Mouse (Mus musculus) stomach, embryonic 16.5 days (tissue): ENCODE results near the gene Slc25a45. TPM values are rescaled to one million over a fixed set of nuclear protein-coding genes. Genes with fewer than 3 reads are reported as not detected.
A peak's percentile ranks its signal among the peaks of the same experiment; 100 is the strongest.

Source experiments
- ATAC-seq: fragments of 200-750 bp; cut with Nextera tagmentation; 2 replicates; pipeline ENCODE4 v1.8.0; 2017; ENCODE audit warnings: moderate number of reproducible peaks, moderate TSS enrichment; ENCODE audit not compliant: insufficient read depth, low FRiP score
- H3K27ac ChIP-seq: fragments of 300-500 bp; sonication (generic); 2 replicates; pipeline ENCODE4 v1.5.1; 2014; ENCODE audit warnings: low read length
- H3K27me3 ChIP-seq: fragments of 300-500 bp; sonication (generic); 2 replicates; pipeline ENCODE4 v1.6.1; 2014; ENCODE audit warnings: low read length, control low read depth, mixed read lengths; ENCODE audit not compliant: control insufficient read depth, insufficient read depth
- H3K36me3 ChIP-seq: fragments of 300-500 bp; sonication (generic); 2 replicates; pipeline ENCODE4 v1.6.1; 2014; ENCODE audit warnings: low read length; ENCODE audit not compliant: control insufficient read depth, insufficient read depth
- H3K4me1 ChIP-seq: fragments of 300-500 bp; sonication (generic); 2 replicates; pipeline ENCODE4 v1.6.1; 2014; ENCODE audit warnings: low read length, control low read depth, mixed read lengths; ENCODE audit not compliant: control insufficient read depth, insufficient read depth
- H3K4me2 ChIP-seq: fragments of 300-500 bp; sonication (generic); 2 replicates; pipeline ENCODE4 v1.6.1; 2014; ENCODE audit warnings: low read depth, low read length, mixed read lengths
- H3K4me3 ChIP-seq: fragments of 300-500 bp; sonication (generic); replicated peaks from 2 replicates; pipeline ENCODE4 v1.5.1; 2014; ENCODE audit warnings: mild to moderate bottlenecking, low read length
- H3K9ac ChIP-seq: fragments of 300-500 bp; sonication (generic); 2 replicates; pipeline ENCODE4 v1.6.1; 2014; ENCODE audit warnings: low read length
- H3K9me3 ChIP-seq: fragments of 300-500 bp; sonication (generic); replicated peaks from 2 replicates; pipeline ENCODE4 v1.6.1; 2016; ENCODE audit warnings: low read length, control low read depth; ENCODE audit not compliant: control insufficient read depth
- WGBS: fragments of 180-500 bp; shearing (Covaris S2); extraction: QIAGEN DNeasy Blood & Tissue Kit; methylation state at CpG from one replicate; pipeline ENCODE4 v1.1.7; 2014; 5-methylcytosine and 5-hydroxymethylcytosine counted together
- polyA plus RNA-seq: library from polyadenylated mRNA; unstranded; fragments of >200 nt; fragmentation: Nextera tagmentation; extraction: Ambion mirVana; gene quantifications from 2 replicates; pipeline ENCODE4 v1.2.1, GENCODE M21; 2015

Slc25a45 gene
- polyA plus RNA-seq, 1 experiment from 2014 or later: 5.1 TPM

- Histone ChIP-seq H3K4me2 (peak overlapping the region; percentile 97; the same call in 1 of the 2 replicates), H3K4me3 (peak overlapping the region; percentile 1), H3K4me1 (peaks cover 26% of the 10 kb centered on the region), H3K36me3 (peaks cover 7% of the 10 kb centered on the region; the same call in 1 of the 2 replicates), H3K9me3 (no peaks in the 10 kb centered on the region), H3K27me3 (0 out of 2 replicates have a peak, but pooled peaks cover 3% of the 10 kb centered on the region), H3K9ac (peak overlapping the region; percentile 18; the same call in 1 of the 2 replicates), H3K27ac (0 out of 2 replicates have a peak overlapping the region, but pooled peaks have one; percentile 9)
- no peak for ATAC-seq
- 21% methylated on average over 9 of the region's 9 CpGs for WGBS
Observed at GRCm38 (mm10) chr19:5921715-5922114, 44.1 kb downstream of the Slc25a45 start.

GRCm38 (mm10) chr19:5922119-5922942, 44.7 kb downstream of the Slc25a45 start:
- WGBS: 60% methylated on average over 15 of the region's 15 CpGs
- peak overlapping the region; percentile 48 for H3K27ac ChIP-seq
- peak overlapping the region; percentile 97 for H3K4me2 ChIP-seq
- 0 out of 2 replicates have a peak, but pooled peaks cover 3% of the 10 kb centered on the region for H3K27me3 ChIP-seq
- peaks cover 4% of the 10 kb centered on the region; the same call in 1 of the 2 replicates for H3K36me3 ChIP-seq
- no peaks in the 10 kb centered on the region for H3K9me3 ChIP-seq
- H3K4me1 ChIP-seq: peaks cover 26% of the 10 kb centered on the region
- H3K4me3 ChIP-seq: peak overlapping the region; percentile 2
- no peak for ATAC-seq
- H3K9ac ChIP-seq: peak overlapping the region; percentile 18

GRCm38 (mm10) chr19:5922963-5923362, 45.4 kb downstream of the Slc25a45 start:
- Histone ChIP-seq H3K36me3 (no peaks in the 10 kb centered on the region), H3K9ac (peak overlapping the region; percentile 18), H3K4me2 (peak overlapping the region; percentile 97), H3K9me3 (no peaks in the 10 kb centered on the region), H3K27ac (no peak overlapping the region), H3K27me3 (0 out of 2 replicates have a peak, but pooled peaks cover 3% of the 10 kb centered on the region), H3K4me3 (peak overlapping the region; percentile 63), H3K4me1 (peaks cover 26% of the 10 kb centered on the region)
- WGBS: 92% methylated on average over 3 of the region's 3 CpGs
- ATAC-seq: no peak

GRCm38 (mm10) chr19:5923990-5924712, 46.5 kb downstream of the Slc25a45 start:
- peak; percentile 74 for ATAC-seq
- Histone ChIP-seq H3K27ac (peak overlapping the region; percentile 89), H3K27me3 (0 out of 2 replicates have a peak, but pooled peaks cover 3% of the 10 kb centered on the region), H3K4me3 (peak overlapping the region; percentile 63), H3K4me2 (peak overlapping the region; percentile 97), H3K4me1 (peaks cover 26% of the 10 kb centered on the region), H3K36me3 (no peaks in the 10 kb centered on the region), H3K9ac (peak overlapping the region; percentile 74), H3K9me3 (no peaks in the 10 kb centered on the region)
- WGBS: under 1% methylated on average over 38 of the region's 38 CpGs

GRCm38 (mm10) chr19:5924713-5925093, 47.1 kb downstream of the Slc25a45 start, which contains the start of gene Cdc42ep2:
Gene Cdc42ep2, minus strand, starts transcription at chr19:5924816.
- H3K36me3 ChIP-seq: no peaks in the 10 kb centered on the region
- H3K9me3 ChIP-seq: no peaks in the 10 kb centered on the region
- peak within 1 kb of the TSS; percentile 74 for H3K9ac ChIP-seq
- peak; percentile 93 for ATAC-seq
- H3K4me3 ChIP-seq: peak within 1 kb of the TSS; percentile 63
- 0% methylated on average over 18 of the region's 18 CpGs for whole genome bisulfite sequencing
- H3K27me3 ChIP-seq: 0 out of 2 replicates have a peak, but pooled peaks cover 3% of the 10 kb centered on the region
- H3K27ac ChIP-seq: peak within 1 kb of the TSS; percentile 89
- peak within 1 kb of the TSS; percentile 97 for H3K4me2 ChIP-seq
- H3K4me1 ChIP-seq: peaks cover 31% of the 10 kb centered on the region

GRCm38 (mm10) chr19:5925311-5925855, 47.8 kb downstream of the Slc25a45 start:
- Histone ChIP-seq H3K9ac (peak overlapping the region; percentile 60), H3K4me2 (peak overlapping the region; percentile 97), H3K4me1 (peaks cover 37% of the 10 kb centered on the region), H3K36me3 (no peaks in the 10 kb centered on the region), H3K9me3 (no peaks in the 10 kb centered on the region), H3K27me3 (0 out of 2 replicates have a peak, but pooled peaks cover 3% of the 10 kb centered on the region), H3K27ac (peak overlapping the region; percentile 89), H3K4me3 (peak overlapping the region; percentile 63)
- no peak for ATAC-seq
- WGBS: 27% methylated on average over 11 of the region's 11 CpGs

GRCm38 (mm10) chr19:5927026-5927425, 49.4 kb downstream of the Slc25a45 start:
- 75% methylated on average over 11 of the region's 11 CpGs for WGBS
- H3K27ac ChIP-seq: no peak overlapping the region
- peaks cover 36% of the 10 kb centered on the region for H3K4me1 ChIP-seq
- H3K9ac ChIP-seq: no peak overlapping the region
- H3K9me3 ChIP-seq: no peaks in the 10 kb centered on the region
- 0 out of 2 replicates have a peak, but pooled peaks cover 3% of the 10 kb centered on the region for H3K27me3 ChIP-seq
- no peak overlapping the region for H3K4me3 ChIP-seq
- no peaks in the 10 kb centered on the region for H3K36me3 ChIP-seq
- no peak overlapping the region for H3K4me2 ChIP-seq
- no peak for ATAC-seq

- no peaks in the 10 kb centered on the region for H3K36me3 ChIP-seq
- ATAC-seq: no peak
- no peak overlapping the region for H3K4me2 ChIP-seq
- 78% methylated on average over 8 of the region's 8 CpGs for WGBS
- H3K4me3 ChIP-seq: no peak overlapping the region
- no peaks in the 10 kb centered on the region for H3K9me3 ChIP-seq
- H3K9ac ChIP-seq: no peak overlapping the region
- 0 out of 2 replicates have a peak, but pooled peaks cover 3% of the 10 kb centered on the region for H3K27me3 ChIP-seq
- no peak overlapping the region for H3K27ac ChIP-seq
- peaks cover 31% of the 10 kb centered on the region for H3K4me1 ChIP-seq
Observed at GRCm38 (mm10) chr19:5927532-5927931, 49.9 kb downstream of the Slc25a45 start.
